ENCODE assay signal across 24 mouse cellular contexts in genomic region chr1:93818722-93819121, GRCm38 (mm10). TPM values are rescaled to one million over a fixed set of nuclear protein-coding genes. Genes with fewer than 3 reads are reported as not detected.
DNase-seq lines count a peak whose midpoint lies in the region; ATAC-seq and TF ChIP-seq lines count a peak whose summit lies in the region.
"Had no signal": no experiment of that assay in that cellular context is flagged by ENCODE, and none has a peak within 500 bp of the region (broad histone marks: within the 10 kb centered on the region; RNA-seq: fewer than 3 reads in every experiment).

No protein-coding gene starts in this region.

- WGBS in liver, embryonic 15.5 days (ENCODE audit: insufficient replicate concordance), result 82% methylated on average over 7 of the region's 7 CpGs
- 51% methylated on average over 7 of the region's 7 CpGs for WGBS in bone marrow, adult 2 months

- no peaks in the 10 kb centered on the region for H3K27me3 ChIP-seq in liver, embryonic 15.5 days
- H3K27me3 ChIP-seq: forebrain, embryonic 13.5 days; heart, embryonic 12.5 days had no signal

- peak overlapping the region; percentile 41; the same call in 1 of the 2 replicates for H3K27ac ChIP-seq in liver, embryonic 15.5 days (replicated peaks)
- H3K27ac ChIP-seq in bone marrow, adult 2 months (ENCODE audit: control insufficient read depth, insufficient read depth, low read depth, low read length, poor library complexity), result peak overlapping the region; percentile 89
- H3K27ac ChIP-seq: embryonic facial prominence, embryonic 10.5 days; forebrain, embryonic 13.5 days; heart, adult 2 months; hindbrain, embryonic 10.5 days; hindbrain, embryonic 14.5 days had no signal

- intact Hi-C loops in left cerebral cortex, postnatal 25 days (cut with DNase I), result no loop called here
- intact Hi-C loops in left cerebral cortex, postnatal 4 days (cut with DNase I), result no loop called here

- H3K9ac ChIP-seq in liver, embryonic 15.5 days, result no peak overlapping the region
- H3K9ac ChIP-seq: forebrain, embryonic 13.5 days; forebrain, postnatal 0 days; heart, embryonic 12.5 days; hindbrain, embryonic 14.5 days had no signal

- peaks cover 10% of the 10 kb centered on the region for H3K4me1 ChIP-seq in liver, embryonic 15.5 days (replicated peaks)
- peaks cover 3% of the 10 kb centered on the region for H3K4me1 ChIP-seq in bone marrow, adult 2 months (ENCODE audit: control insufficient read depth, insufficient read depth, low read length)
- H3K4me1 ChIP-seq: embryonic facial prominence, embryonic 10.5 days; forebrain, embryonic 13.5 days; heart, embryonic 12.5 days; hindbrain, embryonic 10.5 days had no signal

- TF ChIP-seq CTCF in bone marrow, adult 2 months (IDR thresholded peaks at IDR 0.05; ENCODE audit: control insufficient read depth, insufficient read depth, low read length), result no peak

- no peak overlapping the region for H3K4me2 ChIP-seq in liver, embryonic 15.5 days
- H3K4me2 ChIP-seq: forebrain, embryonic 13.5 days; heart, embryonic 12.5 days; hindbrain, embryonic 14.5 days had no signal

- H3K36me3 ChIP-seq in liver, embryonic 15.5 days (replicated peaks), result peaks cover 79% of the 10 kb centered on the region

- H3K9me3 ChIP-seq in liver, embryonic 15.5 days (replicated peaks), result no peaks in the 10 kb centered on the region
- H3K9me3 ChIP-seq: embryonic facial prominence, embryonic 10.5 days; forebrain, embryonic 13.5 days; heart, embryonic 12.5 days; hindbrain, embryonic 10.5 days had no signal

- no peak for ATAC-seq in liver, embryonic 15.5 days (ENCODE audit: insufficient read depth)
- ATAC-seq in megakaryocyte, adult 5-6 weeks (ENCODE audit: poor library complexity, severe bottlenecking), result peak; percentile 5; the same call in 1 of the 2 replicates
- ATAC-seq: forebrain, embryonic 13.5 days; forebrain, postnatal 0 days; intestine, embryonic 16.5 days had no signal

- no peak overlapping the region for H3K4me3 ChIP-seq in liver, embryonic 15.5 days (replicated peaks)
- no peak overlapping the region for H3K4me3 ChIP-seq in bone marrow, adult 2 months (replicated peaks; ENCODE audit: control insufficient read depth, low read depth, low read length)
- H3K4me3 ChIP-seq: embryonic facial prominence, embryonic 10.5 days; forebrain, embryonic 13.5 days; heart, adult 2 months; heart, embryonic 12.5 days; hindbrain, embryonic 10.5 days had no signal

- peak; percentile 27 for DNase-seq in cerebellum, adult 11-12 months
- DNase-seq in cerebellum, postnatal 25 days, result no peak
- no peak for DNase-seq in liver
- no peak for DNase-seq in left cerebral cortex, postnatal 25 days (ENCODE audit: low spot score in 2 of 2)
- DNase-seq in left cerebral cortex, postnatal 4 days, result no peak
- DNase-seq: adrenal gland, postnatal 25 days; cerebellum, adult 11 months; cerebellum, adult 9-10 months; cerebellum, postnatal 36 days; forebrain, postnatal 0 days; gastrocnemius, postnatal 36 days; heart, adult 2 months had no signal

- TF ChIP-seq POLR2A in bone marrow, adult 2 months (IDR thresholded peaks at IDR 0.05; ENCODE audit: borderline replicate concordance, control insufficient read depth, low read depth, low read length), result no peak

RNA-seq across cellular contexts. Expression of gene D2hgdh, which starts 6.0 kb away (rescaled TPM):
- 5.7 and 5.9 TPM in 2 replicates for polyA plus RNA-seq in liver, embryonic 15.5 days (2015; fragmentation: Nextera tagmentation; extraction: Ambion mirVana)
- polyA plus RNA-seq in bone marrow, adult 2 months (2011; ENCODE audit: insufficient read depth, insufficient read length, low replicate concordance, missing spikeins), result 8.8 and 23.7 TPM in 2 replicates
- 10.8 and 12.4 TPM in 2 replicates for total RNA-seq in megakaryocyte, adult 5-6 weeks (2015)
- total RNA-seq in megakaryocyte, adult 5-6 weeks (2017), result 13.2 and 15.2 TPM in 2 replicates
- 10 to 100 TPM; 13.3 to 15.8 TPM for total RNA-seq in left cerebral cortex, postnatal 25 days (2021)
- total RNA-seq in left cerebral cortex, postnatal 4 days (2021), result 10 to 100 TPM; 12.7 to 13.7 TPM

RNA-seq across cellular contexts. Expression of gene Ing5, which starts 15.0 kb away (rescaled TPM):
- 9.4 TPM in 2 replicates for polyA plus RNA-seq in liver, embryonic 15.5 days (2015; fragmentation: Nextera tagmentation; extraction: Ambion mirVana)
- polyA plus RNA-seq in bone marrow, adult 2 months (2011; ENCODE audit: insufficient read depth, insufficient read length, low replicate concordance, missing spikeins), result 12.0 and 17.7 TPM in 2 replicates
- total RNA-seq in megakaryocyte, adult 5-6 weeks (2015), result 8.3 and 11.1 TPM in 2 replicates
- 22.1 and 26.3 TPM in 2 replicates for total RNA-seq in megakaryocyte, adult 5-6 weeks (2017)
- 10 to 100 TPM; 10.6 to 12.1 TPM for total RNA-seq in left cerebral cortex, postnatal 25 days (2021)
- 10 to 100 TPM in 1 of 2 experiments, 1 to 10 TPM in 1; 8.1 to 11.3 TPM for total RNA-seq in left cerebral cortex, postnatal 4 days (2021)

RNA-seq across cellular contexts. Expression of gene Dtymk, which starts 17.0 kb away (rescaled TPM):
- polyA plus RNA-seq in liver, embryonic 15.5 days (2015; fragmentation: Nextera tagmentation; extraction: Ambion mirVana), result 110 and 114 TPM in 2 replicates
- 122 and 128 TPM in 2 replicates for polyA plus RNA-seq in bone marrow, adult 2 months (2011; ENCODE audit: insufficient read depth, insufficient read length, low replicate concordance, missing spikeins)
- 89.6 and 94.6 TPM in 2 replicates for total RNA-seq in megakaryocyte, adult 5-6 weeks (2015)
- total RNA-seq in megakaryocyte, adult 5-6 weeks (2017), result 78.7 and 94.6 TPM in 2 replicates
- 10 to 100 TPM; 47.7 to 53.3 TPM for total RNA-seq in left cerebral cortex, postnatal 25 days (2021)
- total RNA-seq in left cerebral cortex, postnatal 4 days (2021), result 10 to 100 TPM; 80.5 to 91.2 TPM

RNA-seq across cellular contexts. Expression of gene Gal3st2, which starts 42.4 kb away (rescaled TPM):
- polyA plus RNA-seq in liver, embryonic 15.5 days (2015; fragmentation: Nextera tagmentation; extraction: Ambion mirVana), result not detected in 2 replicates
- polyA plus RNA-seq in bone marrow, adult 2 months (2011; ENCODE audit: insufficient read depth, insufficient read length, low replicate concordance, missing spikeins), result not detected in 2 replicates
- total RNA-seq in megakaryocyte, adult 5-6 weeks (2015), result not detected in 2 replicates
- total RNA-seq in megakaryocyte, adult 5-6 weeks (2017), result not detected in 2 replicates
- total RNA-seq in left cerebral cortex, postnatal 25 days (2021), result under 1 TPM in 1 of 2 experiments, not detected in 1; 0.69 TPM
- not detected for total RNA-seq in left cerebral cortex, postnatal 4 days (2021)
- total RNA-seq: adrenal gland, postnatal 25 days; forebrain, postnatal 0 days; gastrocnemius, adult 8-10 months; gastrocnemius, postnatal 36 days; MEL had no signal
- polyA plus RNA-seq: brain, embryonic 14.5 days; embryonic facial prominence, embryonic 10.5 days; forebrain, embryonic 13.5 days; forebrain, postnatal 0 days; hindbrain, embryonic 10.5 days; hindbrain, embryonic 14.5 days had no signal
